In the genomic region with DNA sequence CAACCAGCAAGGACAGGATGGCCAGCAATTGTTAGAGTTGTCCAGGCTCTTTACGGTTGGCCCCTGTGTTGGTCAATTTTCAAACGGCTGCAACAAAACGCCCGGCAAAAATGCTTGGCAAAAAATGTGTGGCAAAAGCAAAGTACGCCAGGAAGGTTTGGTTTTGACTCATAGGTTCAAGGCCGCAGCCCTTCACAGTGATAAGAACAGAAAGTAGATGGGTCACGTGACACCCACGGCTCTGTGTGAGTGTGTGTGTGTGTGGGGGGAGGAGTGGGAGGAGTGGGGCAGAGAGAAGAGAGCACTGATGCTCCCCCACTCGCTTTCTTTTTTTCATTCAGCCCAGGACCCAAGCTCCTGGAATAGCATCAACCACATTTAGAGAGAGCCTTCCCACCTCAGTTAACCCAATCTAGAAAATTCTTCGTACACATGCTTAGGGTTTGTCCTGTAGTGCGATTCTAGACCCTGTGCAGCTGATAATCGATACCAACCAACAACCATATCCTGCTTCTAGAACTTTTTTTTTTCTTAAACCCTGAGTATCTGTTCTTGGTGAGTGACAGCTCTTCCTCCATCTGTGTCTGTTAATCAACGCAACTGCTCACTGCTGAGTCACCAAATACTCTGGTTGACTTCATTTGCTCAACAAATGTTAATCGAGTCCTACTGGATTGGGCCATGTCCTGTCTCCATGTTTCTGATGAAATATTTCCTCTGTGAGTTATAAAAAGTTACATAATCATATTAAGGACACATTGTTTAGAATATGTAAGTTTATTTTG, we compare ENCODE assay signal across 21 mouse cellular contexts. TPM values are rescaled to one million over a fixed set of nuclear protein-coding genes. Genes with fewer than 3 reads are reported as not detected.
A peak's percentile ranks its signal among the peaks of the same experiment; 100 is the strongest.
DNase-seq lines count a peak whose midpoint lies in the region; ATAC-seq and TF ChIP-seq lines count a peak whose summit lies in the region.
"Had no signal": no experiment of that assay in that cellular context is flagged by ENCODE, and none has a peak within 500 bp of the region (broad histone marks: within the 10 kb centered on the region; RNA-seq: fewer than 3 reads in every experiment).

No protein-coding gene starts in this region.

- peaks cover 7% of the 10 kb centered on the region for H3K4me1 ChIP-seq in hindbrain, embryonic 10.5 days (replicated peaks)
- H3K4me1 ChIP-seq in hindbrain, embryonic 11.5 days (replicated peaks; ENCODE audit: control insufficient read depth, insufficient read depth, low read length): no peaks in the 10 kb centered on the region
- H3K4me1 ChIP-seq in thymus, adult 2 months (replicated peaks; ENCODE audit: control insufficient read depth, insufficient read depth, low read length): peaks cover 12% of the 10 kb centered on the region
- no peaks in the 10 kb centered on the region for H3K4me1 ChIP-seq in kidney, embryonic 15.5 days
- H3K4me1 ChIP-seq: heart, embryonic 15.5 days; limb, embryonic 12.5 days; midbrain, embryonic 12.5 days; stomach, embryonic 15.5 days had no signal

- no peak for TF ChIP-seq POLR2A in thymus, adult 2 months (IDR thresholded peaks at IDR 0.05; ENCODE audit: control insufficient read depth, extremely low read depth, insufficient read depth, low read length, poor library complexity)

- WGBS in hindbrain, embryonic 10.5 days: 61% methylated on average over 14 of the region's 14 CpGs
- WGBS in hindbrain, embryonic 11.5 days: 67% methylated on average over 14 of the region's 14 CpGs
- 31% methylated on average over 14 of the region's 14 CpGs for WGBS in thymus, adult 2 months
- 77% methylated on average over 14 of the region's 14 CpGs for WGBS in kidney, embryonic 15.5 days

- H3K36me3 ChIP-seq in hindbrain, embryonic 10.5 days: no peaks in the 10 kb centered on the region
- H3K36me3 ChIP-seq in hindbrain, embryonic 11.5 days (ENCODE audit: control insufficient read depth, insufficient read depth, low read length): no peaks in the 10 kb centered on the region
- H3K36me3 ChIP-seq in thymus, adult 2 months (ENCODE audit: control insufficient read depth, insufficient read depth, low read length): no peaks in the 10 kb centered on the region
- no peaks in the 10 kb centered on the region for H3K36me3 ChIP-seq in kidney, embryonic 15.5 days
- H3K36me3 ChIP-seq: heart, embryonic 15.5 days; limb, embryonic 12.5 days; midbrain, embryonic 12.5 days; stomach, embryonic 15.5 days had no signal

- no peaks in the 10 kb centered on the region for H3K27me3 ChIP-seq in hindbrain, embryonic 10.5 days (ENCODE audit: insufficient read depth, poor library complexity, severe bottlenecking)
- no peaks in the 10 kb centered on the region for H3K27me3 ChIP-seq in hindbrain, embryonic 11.5 days (ENCODE audit: control insufficient read depth, insufficient read depth, low read length)
- H3K27me3 ChIP-seq in thymus, adult 2 months (ENCODE audit: control insufficient read depth, insufficient read depth, low read length): no peaks in the 10 kb centered on the region
- H3K27me3 ChIP-seq in kidney, embryonic 15.5 days: 0 out of 2 replicates have a peak, but pooled peaks cover 4% of the 10 kb centered on the region
- H3K27me3 ChIP-seq: heart, embryonic 15.5 days; limb, embryonic 12.5 days; midbrain, embryonic 12.5 days; stomach, embryonic 15.5 days had no signal

- H3K27ac ChIP-seq in hindbrain, embryonic 10.5 days: 0 out of 2 replicates have a peak overlapping the region, but pooled peaks have one; percentile 36
- H3K27ac ChIP-seq in hindbrain, embryonic 11.5 days (ENCODE audit: low read depth, low read length): no peak overlapping the region
- H3K27ac ChIP-seq in thymus, adult 2 months (ENCODE audit: control insufficient read depth, insufficient read depth, low read length): peak overlapping the region; percentile 82
- no peak overlapping the region for H3K27ac ChIP-seq in kidney, embryonic 15.5 days
- H3K27ac ChIP-seq: heart, embryonic 15.5 days; limb, embryonic 12.5 days; midbrain, embryonic 12.5 days; stomach, embryonic 15.5 days had no signal

- no peak overlapping the region for H3K4me2 ChIP-seq in hindbrain, embryonic 11.5 days (replicated peaks; ENCODE audit: low read depth, low read length)
- H3K4me2 ChIP-seq in kidney, embryonic 15.5 days: no peak overlapping the region
- H3K4me2 ChIP-seq: heart, embryonic 15.5 days; limb, embryonic 12.5 days; lung, embryonic 14.5 days; midbrain, embryonic 12.5 days; stomach, embryonic 15.5 days had no signal

- no peak overlapping the region for H3K4me3 ChIP-seq in hindbrain, embryonic 10.5 days
- H3K4me3 ChIP-seq in hindbrain, embryonic 11.5 days (ENCODE audit: low read depth, low read length): no peak overlapping the region
- no peak overlapping the region for H3K4me3 ChIP-seq in thymus, adult 2 months (ENCODE audit: control insufficient read depth, insufficient read depth, low read length)
- H3K4me3 ChIP-seq in kidney, embryonic 15.5 days (replicated peaks): no peak overlapping the region
- H3K4me3 ChIP-seq: heart, embryonic 15.5 days; limb, embryonic 12.5 days; midbrain, embryonic 12.5 days; stomach, embryonic 15.5 days had no signal

- DNase-seq in hindbrain, embryonic 10.5 days (ENCODE audit: low spot score): no peak
- no peak for DNase-seq in hindbrain, embryonic 11.5 days (ENCODE audit: low spot score)
- peak; percentile 43 for DNase-seq in adrenal gland, postnatal 25 days
- peak; percentile 64 for DNase-seq in thymus, adult 2 months
- no peak for DNase-seq in right cerebral cortex, postnatal 25 days
- no peak for DNase-seq in left cerebral cortex, adult 8-10 months (ENCODE audit: low spot score in 2 of 2)
- DNase-seq: cerebellum, postnatal 36 days; gastrocnemius, postnatal 14 days; lung, embryonic 14.5 days; right cerebral cortex, postnatal 4 days had no signal

- no peak for ATAC-seq in hindbrain, embryonic 11.5 days (ENCODE audit: low FRiP score)
- ATAC-seq in CD4-positive, CD25-positive, alpha-beta regulatory T cell, adult 4 months: peak; percentile 87
- ATAC-seq in kidney, embryonic 15.5 days (replicated peaks; ENCODE audit: low FRiP score): no peak
- ATAC-seq: forebrain, embryonic 14.5 days; intestine, postnatal 0 days had no signal

- H3K9me3 ChIP-seq in hindbrain, embryonic 10.5 days: no peaks in the 10 kb centered on the region
- no peaks in the 10 kb centered on the region for H3K9me3 ChIP-seq in hindbrain, embryonic 11.5 days (ENCODE audit: control insufficient read depth, low read length)
- no peaks in the 10 kb centered on the region for H3K9me3 ChIP-seq in kidney, embryonic 15.5 days (replicated peaks)
- H3K9me3 ChIP-seq: heart, embryonic 15.5 days; limb, embryonic 12.5 days; midbrain, embryonic 12.5 days; stomach, embryonic 15.5 days had no signal

- TF ChIP-seq CTCF in thymus, adult 2 months (IDR thresholded peaks at IDR 0.05; ENCODE audit: borderline replicate concordance, control insufficient read depth, extremely low read depth, insufficient read depth, low read length, poor library complexity): no peak

- H3K9ac ChIP-seq in hindbrain, embryonic 11.5 days (ENCODE audit: low read depth, low read length): no peak overlapping the region
- H3K9ac ChIP-seq in kidney, embryonic 15.5 days: no peak overlapping the region
- H3K9ac ChIP-seq: heart, embryonic 15.5 days; limb, embryonic 12.5 days; lung, embryonic 14.5 days; midbrain, embryonic 12.5 days; stomach, embryonic 15.5 days had no signal

RNA-seq across cellular contexts. Expression of gene Gm17087, which starts 4.5 kb away (rescaled TPM):
- not detected in 2 replicates for polyA plus RNA-seq in hindbrain, embryonic 10.5 days (2016; fragmentation: Nextera tagmentation; extraction: Ambion mirVana)
- polyA plus RNA-seq in hindbrain, embryonic 11.5 days (2014; fragmentation: Nextera tagmentation; extraction: Ambion mirVana): not detected in 2 replicates
- 1 to 10 TPM in 1 of 2 experiments, not detected in 1; 3.6 TPM for polyA plus RNA-seq in CD4-positive, CD25-positive, alpha-beta regulatory T cell, adult 4 months (2017; shearing (Covaris generic))
- not detected in 2 replicates for total RNA-seq in adrenal gland, postnatal 25 days (2021)
- not detected in 2 replicates for polyA plus RNA-seq in thymus, adult 2 months (2012; rRNA removed)
- not detected in 2 replicates for polyA plus RNA-seq in kidney, embryonic 15.5 days (2015; fragmentation: Nextera tagmentation; extraction: Ambion mirVana)
- total RNA-seq in left cerebral cortex, adult 8-10 months (2022): not detected
- total RNA-seq: gastrocnemius, postnatal 14 days; layer of hippocampus, adult 8-10 months had no signal
- polyA plus RNA-seq: embryonic facial prominence, embryonic 14.5 days; forebrain, embryonic 14.5 days; heart, embryonic 15.5 days; intestine, postnatal 0 days; limb, embryonic 12.5 days; lung, embryonic 14.5 days; midbrain, embryonic 12.5 days; neural tube, embryonic 14.5 days had no signal

RNA-seq across cellular contexts. Expression of gene Pde10a, which starts 37.1 kb away (rescaled TPM):
- polyA plus RNA-seq in hindbrain, embryonic 10.5 days (2016; fragmentation: Nextera tagmentation; extraction: Ambion mirVana): 4.4 and 7.2 TPM in 2 replicates
- 5.7 and 7.6 TPM in 2 replicates for polyA plus RNA-seq in hindbrain, embryonic 11.5 days (2014; fragmentation: Nextera tagmentation; extraction: Ambion mirVana)
- 1 to 10 TPM in 1 of 2 experiments, not detected in 1; 1.1 TPM for polyA plus RNA-seq in CD4-positive, CD25-positive, alpha-beta regulatory T cell, adult 4 months (2017; shearing (Covaris generic))
- 16.8 and 31.8 TPM in 2 replicates for total RNA-seq in adrenal gland, postnatal 25 days (2021)
- polyA plus RNA-seq in thymus, adult 2 months (2012; rRNA removed): 4.8 and 4.9 TPM in 2 replicates
- polyA plus RNA-seq in kidney, embryonic 15.5 days (2015; fragmentation: Nextera tagmentation; extraction: Ambion mirVana): 2.2 and 2.3 TPM in 2 replicates
- 100 to 1,000 TPM; 174 to 238 (median 211) TPM for total RNA-seq in left cerebral cortex, adult 8-10 months (2022)

Comparison
In these comparisons a context has a peak if more than half of its experiments do, and no peak if none do; other contexts are left out.
1. H3K27ac ChIP-seq: peak in hindbrain, embryonic 10.5 days (single experiment) and thymus, adult 2 months (single experiment); none in hindbrain, embryonic 11.5 days (single experiment) and kidney, embryonic 15.5 days (single experiment).
2. DNase-seq: peak in adrenal gland, postnatal 25 days (single experiment) and thymus, adult 2 months (single experiment); none in hindbrain, embryonic 10.5 days (single experiment), hindbrain, embryonic 11.5 days (single experiment), right cerebral cortex, postnatal 25 days (single experiment) and left cerebral cortex, adult 8-10 months (0 of 2).